Mouse (Mus musculus): ENCODE results near the gene Brpf3.

GRCm38 (mm10) chr17:28832875-28833274 is 32.0 kb downstream of the Brpf3 start:
- TF ChIP-seq CTCF (IDR thresholded peaks at IDR 0.05; ENCODE audit: extremely low read depth, insufficient read depth, low read length) (no peak), POLR2A (IDR thresholded peaks at IDR 0.05; ENCODE audit: extremely low read depth, insufficient read depth, low read length) (no peak)

All from cortical plate, adult 2 months (tissue).